Mouse (Mus musculus): ENCODE data around the gene Maml3.
A peak's percentile ranks its signal among the peaks of the same experiment; 100 is the strongest.

DNA sequence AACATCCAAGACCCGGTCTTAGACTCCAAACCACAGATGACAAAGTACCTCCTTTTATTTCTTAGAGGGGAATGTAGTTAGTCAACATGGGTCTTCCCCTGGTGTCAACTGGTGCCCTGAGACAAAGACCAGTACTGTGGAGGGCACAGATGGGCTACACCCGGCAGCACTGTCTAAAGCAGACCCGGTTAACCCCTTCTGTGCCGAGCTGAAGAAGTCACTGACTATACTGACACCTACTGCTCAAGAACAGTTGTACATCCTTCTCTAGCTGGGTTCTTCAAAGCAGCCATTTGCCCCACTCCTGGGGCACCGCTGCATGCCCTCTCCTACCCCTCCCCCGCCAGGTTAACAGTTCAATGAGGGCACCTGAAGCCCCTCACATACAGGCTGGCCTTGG, 95.6 kb downstream of the Maml3 start:
- TF ChIP-seq EP300 (IDR thresholded peaks at IDR 0.05; ENCODE audit: low read depth), result no peak
- TF ChIP-seq CTCF (IDR thresholded peaks at IDR 0.05; ENCODE audit: low read depth), result peak; percentile 65
